Mouse (Mus musculus): Measurements from ENCODE around the gene Clp1.

- TF ChIP-seq CTCF (IDR thresholded peaks at IDR 0.05; ENCODE audit: extremely low read depth, insufficient read length, insufficient replicate concordance, low read depth, low read length) (no peak), POLR2A (IDR thresholded peaks at IDR 0.05; ENCODE audit: low read depth, low read length) (no peak)
Measured at GRCm38 (mm10) chr2:84756245-84756644, 29.1 kb upstream of the Clp1 start.
